Mouse (Mus musculus) small intestine, adult 2 months (tissue): Measurements from ENCODE around the gene Dpp8.

Source experiments
- CTCF ChIP-seq: fragments of 200-500 bp; IDR thresholded peaks from 2 replicates; pipeline ENCODE4 v1.5.1; 2012; ENCODE audit warnings: low read depth, mild to moderate bottlenecking, control low read depth, inconsistent platforms, low read length, moderate library complexity, mixed read lengths; ENCODE audit not compliant: insufficient replicate concordance, insufficient read length; ENCODE audit errors: extremely low read depth
- POLR2A ChIP-seq: fragments of 200-500 bp; IDR thresholded peaks from 2 replicates; pipeline ENCODE4 v1.6.1; 2012; ENCODE audit warnings: low read depth, mild to moderate bottlenecking, control low read depth, inconsistent platforms, low read length, moderate library complexity

- no peak for TF ChIP-seq CTCF
- no peak for TF ChIP-seq POLR2A
These were observed 333 bp upstream of the Dpp8 start for GRCm38 (mm10) chr9:65031894-65032268.
